Mouse (Mus musculus) hindbrain, postnatal 0 days (tissue): ENCODE data around the gene Hemk1. TPM values are rescaled to one million over a fixed set of nuclear protein-coding genes. Genes with fewer than 3 reads are reported as not detected.

Source experiments
- ATAC-seq: fragments of 200-750 bp; cut with Nextera tagmentation; 2 replicates; pipeline ENCODE4 v1.8.0; 2017; ENCODE audit warnings: mild to moderate bottlenecking, moderate TSS enrichment, moderate library complexity
- DNase-seq: peaks from one replicate; pipeline ENCODE4 v3.0.0-alpha.2; 2015; ENCODE audit warnings: low spot score
- H3K27ac ChIP-seq: fragments of 300-500 bp; sonication (generic); 2 replicates; pipeline ENCODE4 v1.5.1; 2014; ENCODE audit warnings: mild to moderate bottlenecking
- H3K27me3 ChIP-seq: fragments of 300-500 bp; sonication (generic); 2 replicates; pipeline ENCODE4 v1.6.1; 2014; ENCODE audit warnings: low read length, mixed read lengths; ENCODE audit not compliant: insufficient read depth
- H3K36me3 ChIP-seq: fragments of 300-500 bp; sonication (generic); 2 replicates; pipeline ENCODE4 v1.6.1; 2014; ENCODE audit warnings: low read length, mixed read lengths; ENCODE audit not compliant: insufficient read depth
- H3K4me1 ChIP-seq: fragments of 300-500 bp; sonication (generic); 2 replicates; pipeline ENCODE4 v1.6.1; 2014; ENCODE audit warnings: antibody characterized with exemption, low read length, mixed read lengths; ENCODE audit not compliant: insufficient read depth
- H3K4me2 ChIP-seq: fragments of 300-500 bp; sonication (generic); 2 replicates; pipeline ENCODE4 v1.6.1; 2014; ENCODE audit warnings: low read depth, mild to moderate bottlenecking, low read length, moderate library complexity, mixed read lengths
- H3K4me3 ChIP-seq: fragments of 300-500 bp; sonication (generic); 2 replicates; pipeline ENCODE4 v1.5.1; 2014; ENCODE audit warnings: low read length
- H3K9ac ChIP-seq: fragments of 300-500 bp; sonication (generic); replicated peaks from 2 replicates; pipeline ENCODE4 v1.6.1; 2014; ENCODE audit warnings: mild to moderate bottlenecking, low read length, moderate library complexity, mixed read lengths
- H3K9me3 ChIP-seq: fragments of 300-500 bp; sonication (generic); 2 replicates; pipeline ENCODE4 v1.6.1; 2016; ENCODE audit warnings: low read length, mixed read lengths
- CTCF ChIP-seq: IDR thresholded peaks from 2 replicates; pipeline ENCODE4 v1.5.1; 2016; ENCODE audit warnings: antibody characterized with exemption, control low read depth, low read depth
- WGBS: fragments of 180-500 bp; shearing (Covaris S2); extraction: QIAGEN DNeasy Blood & Tissue Kit; methylation state at CpG from one replicate; pipeline ENCODE4 v1.1.7; 2014; 5-methylcytosine and 5-hydroxymethylcytosine counted together
- polyA plus RNA-seq: library from polyadenylated mRNA; unstranded; fragments of >200 nt; fragmentation: Nextera tagmentation; extraction: Ambion mirVana; gene quantifications from 2 replicates; pipeline ENCODE4 v1.2.1, GENCODE M21; 2015
- total RNA-seq: library from RNA; depleted of rRNA; stranded (reverse); fragments of >200 nt; gene quantifications from 2 replicates; pipeline ENCODE4 v1.2.3, GENCODE M21; 2014

The Hemk1 gene
- total and polyA plus RNA-seq, 2 experiments from 2014 or later = 13.6 to 18.1 TPM

GRCm38 (mm10) chr9:107289211-107290076, 48.7 kb downstream of the Hemk1 start, which contains the start of gene Mapkapk3:
Gene Mapkapk3 (minus strand): TSS chr9:107289877.
- WGBS = 2% methylated on average over 49 of the region's 49 CpGs
- peak within 1 kb of the TSS; percentile 79 for H3K4me2 ChIP-seq
- DNase-seq = peak; percentile 77
- no peaks in the 10 kb centered on the region for H3K9me3 ChIP-seq
- no peaks in the 10 kb centered on the region for H3K36me3 ChIP-seq
- peak within 1 kb of the TSS; percentile 40; the same call in 1 of the 2 replicates for H3K9ac ChIP-seq
- peaks cover 9% of the 10 kb centered on the region; the same call in 1 of the 2 replicates for H3K4me1 ChIP-seq
- H3K27ac ChIP-seq = no peak within 1 kb of the TSS
- H3K4me3 ChIP-seq = peak within 1 kb of the TSS; percentile 41
- peaks cover 7% of the 10 kb centered on the region; the same call in 1 of the 2 replicates for H3K27me3 ChIP-seq
- TF ChIP-seq CTCF = peak; percentile 37
- peak; percentile 78 for ATAC-seq

- DNase-seq (no peak), ATAC-seq (no peak)
- Histone ChIP-seq H3K27ac (no peak overlapping the region), H3K4me3 (peak overlapping the region; percentile 41), H3K9me3 (no peaks in the 10 kb centered on the region), H3K4me2 (peak overlapping the region; percentile 79), H3K27me3 (peaks cover 7% of the 10 kb centered on the region; the same call in 1 of the 2 replicates), H3K9ac (no peak overlapping the region), H3K36me3 (no peaks in the 10 kb centered on the region), H3K4me1 (peaks cover 9% of the 10 kb centered on the region; the same call in 1 of the 2 replicates)
- 33% methylated on average over 8 of the region's 8 CpGs for WGBS
- no peak for TF ChIP-seq CTCF
Observed at GRCm38 (mm10) chr9:107288711-107289110, 49.4 kb downstream of the Hemk1 start.

- TF ChIP-seq CTCF = no peak
- DNase-seq (no peak), ATAC-seq (no peak)
- Histone ChIP-seq H3K4me3 (no peak overlapping the region), H3K27ac (no peak overlapping the region), H3K9ac (no peak overlapping the region), H3K4me1 (peaks cover 9% of the 10 kb centered on the region; the same call in 1 of the 2 replicates), H3K9me3 (no peaks in the 10 kb centered on the region), H3K36me3 (no peaks in the 10 kb centered on the region), H3K27me3 (peaks cover 7% of the 10 kb centered on the region; the same call in 1 of the 2 replicates), H3K4me2 (no peak overlapping the region)
- WGBS = 91% methylated on average over 14 of the region's 14 CpGs
Observed at GRCm38 (mm10) chr9:107288105-107288650, 50.0 kb downstream of the Hemk1 start.

GRCm38 (mm10) chr9:107287294-107287693, 50.9 kb downstream of the Hemk1 start:
- 76% methylated on average over 2 of the region's 2 CpGs for WGBS
- H3K4me1 ChIP-seq = peaks cover 9% of the 10 kb centered on the region; the same call in 1 of the 2 replicates
- H3K27me3 ChIP-seq = peaks cover 7% of the 10 kb centered on the region; the same call in 1 of the 2 replicates
- no peak overlapping the region for H3K4me3 ChIP-seq
- no peak overlapping the region for H3K27ac ChIP-seq
- ATAC-seq (no peak), DNase-seq (no peak)
- no peaks in the 10 kb centered on the region for H3K9me3 ChIP-seq
- H3K9ac ChIP-seq = no peak overlapping the region
- H3K4me2 ChIP-seq = no peak overlapping the region
- no peak for TF ChIP-seq CTCF
- no peaks in the 10 kb centered on the region for H3K36me3 ChIP-seq

- no peaks in the 10 kb centered on the region for H3K36me3 ChIP-seq
- H3K4me1 ChIP-seq = peaks cover 10% of the 10 kb centered on the region; the same call in 1 of the 2 replicates
- H3K4me2 ChIP-seq = no peak overlapping the region
- H3K27me3 ChIP-seq = peaks cover 5% of the 10 kb centered on the region; the same call in 1 of the 2 replicates
- no peak overlapping the region for H3K27ac ChIP-seq
- no peak overlapping the region for H3K4me3 ChIP-seq
- no peak for TF ChIP-seq CTCF
- DNase-seq (no peak), ATAC-seq (no peak)
- H3K9ac ChIP-seq = no peak overlapping the region
- 15% methylated on average over 3 of the region's 3 CpGs for WGBS
- no peaks in the 10 kb centered on the region for H3K9me3 ChIP-seq
Observed at GRCm38 (mm10) chr9:107285009-107285408, 53.1 kb downstream of the Hemk1 start.

- Histone ChIP-seq H3K9me3 (no peaks in the 10 kb centered on the region), H3K27me3 (no peaks in the 10 kb centered on the region), H3K36me3 (no peaks in the 10 kb centered on the region), H3K27ac (no peak overlapping the region), H3K4me2 (no peak overlapping the region), H3K4me3 (no peak overlapping the region), H3K4me1 (peaks cover 12% of the 10 kb centered on the region; the same call in 1 of the 2 replicates), H3K9ac (no peak overlapping the region)
- DNase-seq (no peak), ATAC-seq (no peak)
- TF ChIP-seq CTCF = no peak
- 90% methylated on average over 9 of the region's 9 CpGs for WGBS
Observed at GRCm38 (mm10) chr9:107282951-107283350, 55.2 kb downstream of the Hemk1 start.
